Mouse (Mus musculus) midbrain, embryonic 10.5 days (tissue): ENCODE measurements around the gene Gm3696. TPM values are rescaled to one million over a fixed set of nuclear protein-coding genes. Genes with fewer than 3 reads are reported as not detected.
"Not testable (repeated sequence)": the region's sequence is repeated elsewhere in the genome, so short reads cannot be mapped to it uniquely, and the experiment has no call there.

ENCODE experiments used
- DNase-seq: peaks from one replicate; pipeline ENCODE4 v3.0.0-alpha.2; 2017; ENCODE audit warnings: low spot score
- H3K27ac ChIP-seq: fragments of 300-500 bp; sonication (generic); replicated peaks from 2 replicates; pipeline ENCODE4 v1.5.1; 2016; ENCODE audit warnings: mild to moderate bottlenecking
- H3K27me3 ChIP-seq: fragments of 300-500 bp; sonication (generic); 2 replicates; pipeline ENCODE4 v1.6.1; 2016; ENCODE audit warnings: low read depth, mild to moderate bottlenecking; ENCODE audit not compliant: poor library complexity, severe bottlenecking
- H3K36me3 ChIP-seq: fragments of 300-500 bp; sonication (generic); 2 replicates; pipeline ENCODE4 v1.6.1; 2016; ENCODE audit warnings: mild to moderate bottlenecking, moderate library complexity
- H3K4me1 ChIP-seq: fragments of 300-500 bp; sonication (generic); 2 replicates; pipeline ENCODE4 v1.6.1; 2016
- H3K4me3 ChIP-seq: fragments of 300-500 bp; sonication (generic); 2 replicates; pipeline ENCODE4 v1.5.1; 2016; ENCODE audit warnings: mild to moderate bottlenecking, moderate library complexity
- H3K9me3 ChIP-seq: fragments of 300-500 bp; sonication (generic); replicated peaks from 2 replicates; pipeline ENCODE4 v1.6.1; 2016; ENCODE audit warnings: mild to moderate bottlenecking
- WGBS: fragments of 180-500 bp; shearing (Covaris S2); methylation state at CpG from one replicate; pipeline ENCODE4 v1.1.7; 2016; 5-methylcytosine and 5-hydroxymethylcytosine counted together
- polyA plus RNA-seq: library from polyadenylated mRNA; unstranded; fragments of >200 nt; fragmentation: Nextera tagmentation; extraction: Ambion mirVana; gene quantifications from 2 replicates; pipeline ENCODE4 v1.2.1, GENCODE M21; 2016

Gene Gm3696
- polyA plus RNA-seq = 1.4 and 2.4 TPM in 2 replicates

GRCm38 (mm10) chr14:7100521-7100920, at the start of gene Gm3696:
Gene Gm3696, minus strand, starts transcription at chr14:7100621.
- not testable (repeated sequence) for H3K27ac ChIP-seq, DNase-seq, H3K36me3 ChIP-seq, H3K9me3 ChIP-seq, H3K4me1 ChIP-seq, H3K27me3 ChIP-seq, H3K4me3 ChIP-seq
- WGBS = 80% methylated on average over 1 of the region's 3 CpGs

DNA sequence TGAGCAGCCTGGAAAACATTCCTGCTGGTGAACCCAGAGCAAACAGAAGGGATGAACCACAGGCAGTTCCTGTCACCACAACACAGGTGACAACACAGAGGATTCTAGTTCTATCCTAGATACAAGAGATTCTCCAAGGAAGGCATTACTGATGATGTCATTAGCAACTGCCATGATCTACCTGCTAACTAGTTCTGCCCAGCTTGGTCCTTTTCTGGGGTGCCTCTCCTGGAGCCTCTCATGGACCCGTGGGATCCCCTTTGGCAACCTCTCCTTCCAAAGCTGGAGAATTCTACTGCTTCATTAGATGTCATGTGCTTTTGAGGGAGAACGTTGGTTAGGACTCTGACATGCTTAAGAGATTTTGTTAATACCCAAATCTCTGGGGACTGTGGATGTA, 24.9 kb upstream of the Gm3696 start, which contains the start of gene Gm6676:
Gene Gm6676 (minus strand): TSS at position 101 of the 400 bp plus-strand sequence.
- not testable (repeated sequence) for H3K27ac ChIP-seq, H3K36me3 ChIP-seq, H3K4me3 ChIP-seq, H3K27me3 ChIP-seq, DNase-seq, H3K4me1 ChIP-seq, H3K9me3 ChIP-seq
- WGBS = no CpG with 5 or more reads among the region's 2 CpGs

DNA sequence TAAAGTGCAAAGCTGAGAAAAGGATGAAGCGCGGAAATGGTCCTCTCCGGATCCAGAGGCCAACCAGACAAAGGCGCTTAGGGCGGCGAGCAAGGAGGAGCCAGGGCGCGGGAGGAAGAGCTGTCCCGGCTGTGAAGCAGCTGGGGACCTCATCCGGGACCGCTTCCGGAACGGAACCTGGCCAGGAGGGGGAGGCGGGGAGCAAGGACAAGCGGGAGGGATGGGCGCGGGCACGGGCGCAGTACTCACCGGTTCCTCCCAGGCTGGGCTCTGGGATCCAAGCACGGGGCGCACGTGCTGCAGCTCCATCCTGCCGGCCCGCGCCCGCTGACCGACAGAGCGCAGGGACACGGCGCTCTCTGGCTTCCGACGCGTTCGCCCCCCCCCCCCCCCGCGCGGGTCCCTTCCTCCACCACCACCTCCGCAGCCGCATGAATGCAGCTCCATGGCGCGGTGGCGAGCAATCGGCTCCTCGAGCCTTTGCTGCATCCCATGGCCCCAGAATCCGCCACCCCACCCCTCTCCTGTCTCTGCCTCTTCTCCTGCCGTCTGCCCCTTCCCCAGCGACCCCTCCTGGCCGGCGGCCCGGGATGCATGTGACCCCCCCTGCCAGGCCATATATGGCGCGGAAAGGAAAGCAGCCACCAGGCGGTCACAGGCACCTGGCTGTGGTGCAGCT, 4.8 kb upstream of the Gm3696 start:
- DNase-seq = peak; percentile 61
- not testable (repeated sequence) for H3K4me1 ChIP-seq, H3K27me3 ChIP-seq, H3K9me3 ChIP-seq, H3K36me3 ChIP-seq
- WGBS = 0% methylated on average over 13 of the region's 54 CpGs
- Histone ChIP-seq H3K27ac (peak overlapping the region; percentile 92), H3K4me3 (peak overlapping the region; percentile 59)

DNA sequence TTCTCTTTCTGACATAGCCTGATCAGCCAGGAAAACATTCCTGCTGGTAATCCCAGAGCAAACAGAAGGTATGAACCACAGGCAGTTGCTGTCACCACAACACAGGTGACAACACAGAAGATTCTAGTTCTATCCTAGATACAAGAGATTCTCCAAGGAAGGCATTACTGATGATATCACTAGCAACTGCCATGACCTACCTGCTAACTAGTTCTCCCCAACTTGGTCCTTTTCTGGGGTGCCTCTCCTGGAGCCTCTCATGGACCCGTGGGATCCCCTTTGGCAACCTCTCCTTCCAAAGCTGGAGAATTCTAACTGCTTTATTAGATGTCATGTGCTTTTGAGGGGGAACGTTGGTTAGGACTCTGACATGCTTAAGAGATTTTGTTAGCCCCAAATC, 55.6 kb downstream of the Gm3696 start, which contains the start of gene Gm3685:
Gene Gm3685 (minus strand): TSS at position 101 of the 400 bp plus-strand sequence.
- H3K27me3 ChIP-seq, H3K27ac ChIP-seq, H3K9me3 ChIP-seq, H3K4me1 ChIP-seq, H3K4me3 ChIP-seq, H3K36me3 ChIP-seq, DNase-seq: not testable (repeated sequence)
- WGBS = no CpG with 5 or more reads among the region's 2 CpGs

Other genes with a start within 250 kb of the Gm3696 start
- gene Gm3667, start 210.7 kb downstream of the Gm3696 start, polyA plus RNA-seq = 1.1 and 1.9 TPM in 2 replicates
- gene Gm6356, start 126.8 kb downstream of the Gm3696 start, polyA plus RNA-seq = not detected in 2 replicates
- gene Gm10406, start 73.2 kb downstream of the Gm3696 start, polyA plus RNA-seq = 0.98 and 1.4 TPM in 2 replicates
- gene Gm3685, start 55.7 kb downstream of the Gm3696 start, polyA plus RNA-seq = not detected in 2 replicates
- not detected in 2 replicates for gene Gm6676, start 24.8 kb upstream of the Gm3696 start, polyA plus RNA-seq
- 4.0 and 4.1 TPM in 2 replicates for gene Gm3512, start 73.9 kb upstream of the Gm3696 start, polyA plus RNA-seq
- gene Gm16434, start 93.9 kb upstream of the Gm3696 start, polyA plus RNA-seq = not detected in 2 replicates
- not detected in 2 replicates for gene Gm3727, start 164.1 kb upstream of the Gm3696 start, polyA plus RNA-seq
- gene Gm3739, start 214.4 kb upstream of the Gm3696 start, polyA plus RNA-seq = 1.7 and 1.9 TPM in 2 replicates
- gene Gm5797, start 231.8 kb upstream of the Gm3696 start, polyA plus RNA-seq = not detected in 2 replicates